Mouse (Mus musculus): ENCODE measurements around the gene Cnot11.

DNA sequence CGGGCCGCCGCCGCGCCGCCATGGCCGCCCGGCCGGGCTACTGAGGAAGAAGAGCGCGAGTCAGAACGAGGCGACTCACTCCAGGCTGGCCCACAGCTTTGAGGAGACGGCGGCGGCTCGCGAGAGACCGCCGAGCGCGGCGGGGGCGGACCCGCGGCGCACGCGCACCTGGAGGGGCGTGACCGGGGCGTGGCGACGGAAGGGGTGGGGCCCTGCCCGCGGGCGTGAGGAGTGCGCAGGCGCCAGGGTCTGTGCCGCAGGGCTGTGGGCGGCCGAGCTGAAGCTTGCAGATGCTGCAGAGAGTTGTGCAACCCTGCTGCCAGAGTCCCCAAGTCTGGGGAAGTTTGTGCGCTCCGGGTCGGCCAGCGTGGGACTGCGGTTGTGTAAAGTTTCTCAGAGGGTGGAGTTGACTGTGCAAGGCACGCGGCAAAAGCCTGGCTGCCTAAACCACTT lies 42.5 kb downstream of the Cnot11 start, which contains the start of gene Rnf149:
- TF ChIP-seq CTCF (IDR thresholded peaks at IDR 0.05): no peak
- TF ChIP-seq EP300 (IDR thresholded peaks at IDR 0.05): peak; percentile 33; the same call in 1 of the 2 replicates

Data from lung, postnatal 0 days (tissue).